Mouse (Mus musculus): ENCODE results near the gene Spag16. TPM values are rescaled to one million over a fixed set of nuclear protein-coding genes. Genes with fewer than 3 reads are reported as not detected.

Gene Spag16
- polyA plus RNA-seq, 1 experiment: not detected

GRCm38 (mm10) chr1:70518918-70519317, 692.1 kb downstream of the Spag16 start:
- Histone ChIP-seq H3K4me3 (ENCODE audit: insufficient read depth, low read depth, low read length) (no peak overlapping the region), H3K27ac (replicated peaks; ENCODE audit: low read depth, low read length) (no peak overlapping the region), H3K4me1 (ENCODE audit: control insufficient read depth, insufficient read depth, insufficient read length, low read length) (no peaks in the 10 kb centered on the region)

GRCm38 (mm10) chr1:70527134-70527533, 700.4 kb downstream of the Spag16 start:
- Histone ChIP-seq H3K4me1 (ENCODE audit: control insufficient read depth, insufficient read depth, insufficient read length, low read length) (no peaks in the 10 kb centered on the region), H3K27ac (replicated peaks; ENCODE audit: low read depth, low read length) (no peak overlapping the region), H3K4me3 (ENCODE audit: insufficient read depth, low read depth, low read length) (no peak overlapping the region)

GRCm38 (mm10) chr1:70529771-70530170, 703.0 kb downstream of the Spag16 start:
- no peaks in the 10 kb centered on the region for H3K4me1 ChIP-seq (ENCODE audit: control insufficient read depth, insufficient read depth, insufficient read length, low read length)
- H3K27ac ChIP-seq (replicated peaks; ENCODE audit: low read depth, low read length): no peak overlapping the region
- H3K4me3 ChIP-seq (ENCODE audit: insufficient read depth, low read depth, low read length): no peak overlapping the region

GRCm38 (mm10) chr1:70551839-70552238, 725.1 kb downstream of the Spag16 start:
- Histone ChIP-seq H3K4me1 (ENCODE audit: control insufficient read depth, insufficient read depth, insufficient read length, low read length) (no peaks in the 10 kb centered on the region), H3K4me3 (ENCODE audit: insufficient read depth, low read depth, low read length) (no peak overlapping the region), H3K27ac (replicated peaks; ENCODE audit: low read depth, low read length) (no peak overlapping the region)

GRCm38 (mm10) chr1:70621805-70622204, 795.0 kb downstream of the Spag16 start:
- Histone ChIP-seq H3K4me1 (ENCODE audit: control insufficient read depth, insufficient read depth, insufficient read length, low read length) (no peaks in the 10 kb centered on the region), H3K27ac (replicated peaks; ENCODE audit: low read depth, low read length) (no peak overlapping the region), H3K4me3 (ENCODE audit: insufficient read depth, low read depth, low read length) (no peak overlapping the region)

- H3K4me3 ChIP-seq (ENCODE audit: insufficient read depth, low read depth, low read length): no peak overlapping the region
- no peak overlapping the region for H3K27ac ChIP-seq (replicated peaks; ENCODE audit: low read depth, low read length)
- H3K4me1 ChIP-seq (ENCODE audit: control insufficient read depth, insufficient read depth, insufficient read length, low read length): no peaks in the 10 kb centered on the region
These were observed 798.2 kb downstream of the Spag16 start for GRCm38 (mm10) chr1:70624803-70625460.

GRCm38 (mm10) chr1:70652719-70653118, 825.9 kb downstream of the Spag16 start:
- Histone ChIP-seq H3K4me1 (ENCODE audit: control insufficient read depth, insufficient read depth, insufficient read length, low read length) (no peaks in the 10 kb centered on the region), H3K27ac (replicated peaks; ENCODE audit: low read depth, low read length) (no peak overlapping the region), H3K4me3 (ENCODE audit: insufficient read depth, low read depth, low read length) (no peak overlapping the region)

GRCm38 (mm10) chr1:70692529-70692928, 865.8 kb downstream of the Spag16 start:
- H3K4me1 ChIP-seq (ENCODE audit: control insufficient read depth, insufficient read depth, insufficient read length, low read length): no peaks in the 10 kb centered on the region

GRCm38 (mm10) chr1:70700270-70700669, 873.5 kb downstream of the Spag16 start:
- H3K4me3 ChIP-seq (ENCODE audit: insufficient read depth, low read depth, low read length): no peak overlapping the region
- no peaks in the 10 kb centered on the region for H3K4me1 ChIP-seq (ENCODE audit: control insufficient read depth, insufficient read depth, insufficient read length, low read length)
- H3K27ac ChIP-seq (replicated peaks; ENCODE audit: low read depth, low read length): no peak overlapping the region

More at GRCm38 (mm10) chr1:70692529-70692928, 865.8 kb downstream of the Spag16 start:
- H3K27ac ChIP-seq (replicated peaks; ENCODE audit: low read depth, low read length): no peak overlapping the region
- H3K4me3 ChIP-seq (ENCODE audit: insufficient read depth, low read depth, low read length): no peak overlapping the region

- H3K4me3 ChIP-seq (ENCODE audit: insufficient read depth, low read depth, low read length): no peak overlapping the region
- no peaks in the 10 kb centered on the region for H3K4me1 ChIP-seq (ENCODE audit: control insufficient read depth, insufficient read depth, insufficient read length, low read length)
- no peak overlapping the region for H3K27ac ChIP-seq (replicated peaks; ENCODE audit: low read depth, low read length)
These were observed 877.2 kb downstream of the Spag16 start for GRCm38 (mm10) chr1:70703934-70704333.

- no peak overlapping the region for H3K4me3 ChIP-seq (ENCODE audit: insufficient read depth, low read depth, low read length)
- no peak overlapping the region for H3K27ac ChIP-seq (replicated peaks; ENCODE audit: low read depth, low read length)
- H3K4me1 ChIP-seq (ENCODE audit: control insufficient read depth, insufficient read depth, insufficient read length, low read length): no peaks in the 10 kb centered on the region
These were observed 879.1 kb downstream of the Spag16 start for GRCm38 (mm10) chr1:70705821-70706220.

GRCm38 (mm10) chr1:70725045-70725444, 898.3 kb downstream of the Spag16 start:
- H3K4me1 ChIP-seq (ENCODE audit: control insufficient read depth, insufficient read depth, insufficient read length, low read length): no peaks in the 10 kb centered on the region
- no peak overlapping the region for H3K4me3 ChIP-seq (ENCODE audit: insufficient read depth, low read depth, low read length)
- no peak overlapping the region for H3K27ac ChIP-seq (replicated peaks; ENCODE audit: low read depth, low read length)

GRCm38 (mm10) chr1:70725655-70726066, 898.9 kb downstream of the Spag16 start, which contains the start of gene Vwc2l:
TSS of gene Vwc2l (plus strand) at chr1:70725715.
- Histone ChIP-seq H3K4me3 (ENCODE audit: insufficient read depth, low read depth, low read length) (no peak within 1 kb of the TSS), H3K27ac (replicated peaks; ENCODE audit: low read depth, low read length) (no peak within 1 kb of the TSS), H3K4me1 (ENCODE audit: control insufficient read depth, insufficient read depth, insufficient read length, low read length) (no peaks in the 10 kb centered on the region)

Data from brown adipose tissue, adult 24 weeks (tissue).